Mouse (Mus musculus) embryo, embryonic 11 days (tissue): ENCODE measurements around the gene Rabgap1l.

Experiments
- DNase-seq: peaks from one replicate; pipeline ENCODE4 v3.0.0-alpha.2; 2015

The Rabgap1l gene

DNA sequence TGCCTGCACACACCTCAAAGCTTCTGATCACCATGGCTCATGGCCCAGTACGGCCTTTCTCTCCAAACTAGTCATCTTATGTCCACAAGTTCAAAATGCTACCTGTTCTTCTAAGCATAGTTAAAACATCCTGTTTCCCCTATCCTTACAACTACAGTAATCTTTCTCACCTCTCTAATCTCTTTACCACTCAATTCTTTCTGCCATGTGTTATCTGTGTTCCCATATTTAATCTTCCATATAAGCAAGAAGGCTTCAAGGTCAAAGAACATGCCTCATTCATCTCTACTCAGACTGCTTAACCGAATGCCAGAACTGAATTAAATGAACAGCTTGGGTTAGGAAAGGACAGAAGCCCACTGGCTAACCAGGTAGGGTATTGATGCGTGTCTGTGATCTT is 5.8 kb downstream of the Rabgap1l start:
- DNase-seq: no peak

DNA sequence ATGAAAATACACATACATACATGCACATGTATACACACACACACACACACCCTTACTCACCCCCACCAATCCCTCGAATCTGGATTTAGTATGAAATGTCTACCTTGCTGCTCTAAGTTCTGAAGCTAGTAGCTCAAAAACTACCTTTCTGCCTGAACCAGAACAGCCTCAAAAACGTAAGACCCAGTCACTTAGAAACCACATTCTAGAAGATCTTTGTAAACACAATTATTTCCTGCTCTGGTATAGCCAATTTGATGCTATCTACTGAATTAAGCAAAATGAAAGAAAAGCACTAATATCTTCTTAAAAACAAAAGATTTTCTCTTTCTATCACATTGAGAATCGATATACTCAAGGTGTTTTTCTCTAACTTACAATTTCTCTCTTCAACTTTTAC is 6.4 kb downstream of the Rabgap1l start:
- no peak for DNase-seq

DNA sequence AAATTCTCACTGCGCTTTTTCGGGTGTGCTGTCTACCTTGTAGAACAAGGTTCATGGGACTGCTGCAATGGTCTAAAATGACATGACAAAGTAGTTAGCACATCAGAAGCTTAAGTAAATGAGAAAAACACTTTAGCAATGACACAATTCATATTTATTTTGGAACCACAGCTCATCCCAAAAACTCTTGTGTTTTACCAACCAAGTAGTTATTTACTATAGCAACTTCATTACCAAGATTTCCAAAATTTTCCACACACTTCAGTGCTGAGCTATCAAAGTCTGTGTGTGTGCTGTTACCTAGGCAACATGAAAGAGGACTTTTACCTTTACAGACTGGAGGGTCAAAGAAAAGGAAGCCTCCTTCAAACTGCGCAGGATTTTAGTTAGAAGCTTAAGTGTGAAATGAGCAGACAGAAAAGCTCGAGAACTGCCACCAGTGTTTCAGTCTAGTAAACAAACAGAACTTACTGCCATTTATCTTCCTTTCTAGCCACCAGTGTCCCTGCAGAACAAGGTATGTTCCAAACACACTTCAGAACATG is 7.3 kb downstream of the Rabgap1l start:
- DNase-seq: no peak

DNA sequence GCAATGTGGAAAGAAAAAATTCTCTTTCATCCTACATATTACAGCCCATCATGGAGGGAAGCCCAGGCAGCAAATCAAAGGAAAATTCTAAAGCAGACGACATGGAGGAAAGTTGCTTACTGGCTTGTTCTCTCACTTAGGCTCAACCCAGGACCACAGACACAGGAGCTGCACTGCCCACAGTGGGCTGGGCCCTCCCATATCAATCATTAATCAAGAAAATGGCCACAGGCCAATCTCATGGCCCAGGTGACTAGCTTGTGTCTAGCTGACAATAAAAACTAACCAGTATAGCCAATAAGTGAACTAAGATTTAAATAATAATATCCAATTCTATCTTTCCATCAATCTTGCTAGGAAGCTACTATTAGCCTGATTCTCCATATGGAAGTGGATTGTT is 8.9 kb downstream of the Rabgap1l start:
- DNase-seq: no peak

DNA sequence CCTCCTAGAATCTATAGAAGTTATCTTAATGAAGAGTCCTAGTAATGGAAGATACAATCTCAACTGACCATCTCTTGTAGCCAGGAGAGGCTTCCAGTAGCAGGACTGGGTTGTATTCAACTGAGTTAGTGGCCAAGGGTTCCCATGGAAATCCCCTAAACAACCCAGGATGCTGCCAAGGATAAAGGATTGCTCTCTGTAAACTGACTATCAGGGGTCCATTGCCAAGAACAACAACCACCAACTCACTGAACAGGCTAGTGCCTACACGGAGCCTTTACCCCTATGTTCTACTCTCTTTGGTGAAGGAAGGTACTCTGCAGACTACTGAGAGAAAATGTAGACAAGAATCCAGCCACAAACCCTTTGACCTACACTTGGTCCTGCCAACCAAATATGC is 18.8 kb downstream of the Rabgap1l start:
- DNase-seq: no peak

DNA sequence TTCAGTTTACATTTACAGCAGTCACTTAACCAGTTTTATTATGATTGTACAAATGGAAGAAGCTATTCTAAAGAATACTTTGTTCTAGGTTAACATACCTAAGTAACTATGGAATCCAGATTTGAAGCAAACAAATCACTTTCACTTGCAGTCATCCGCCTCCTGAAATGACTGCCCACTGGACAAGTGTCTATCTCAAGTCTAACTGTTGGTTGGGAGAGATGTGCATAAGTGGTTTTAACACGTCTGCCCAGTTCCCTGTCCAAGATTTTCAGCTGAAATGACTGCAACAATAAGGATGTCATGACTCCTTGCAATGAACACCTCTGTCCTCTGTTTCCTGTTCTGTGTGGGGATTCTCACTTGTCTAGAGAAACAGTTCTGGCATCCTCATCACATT is 27.4 kb downstream of the Rabgap1l start:
- no peak for DNase-seq

DNA sequence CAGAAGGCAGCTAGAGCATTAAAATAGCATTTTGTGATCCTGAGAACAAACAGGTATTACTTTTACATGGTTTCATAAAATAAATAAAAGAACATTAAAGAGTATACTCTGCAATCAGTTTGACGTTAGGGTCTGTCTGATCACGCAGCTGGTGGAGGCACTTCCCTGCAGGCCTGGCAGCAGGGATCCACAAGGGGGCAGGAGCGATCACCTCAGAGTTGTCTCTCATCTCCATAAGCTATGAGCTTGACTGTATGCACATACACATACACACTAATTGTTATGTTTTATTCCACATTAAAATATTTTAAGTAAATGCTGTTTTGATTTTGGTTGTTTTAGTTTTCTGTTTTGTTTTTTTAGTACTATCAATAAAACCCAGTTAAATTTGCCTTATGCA is 34.8 kb downstream of the Rabgap1l start:
- DNase-seq: peak; percentile 52

DNA sequence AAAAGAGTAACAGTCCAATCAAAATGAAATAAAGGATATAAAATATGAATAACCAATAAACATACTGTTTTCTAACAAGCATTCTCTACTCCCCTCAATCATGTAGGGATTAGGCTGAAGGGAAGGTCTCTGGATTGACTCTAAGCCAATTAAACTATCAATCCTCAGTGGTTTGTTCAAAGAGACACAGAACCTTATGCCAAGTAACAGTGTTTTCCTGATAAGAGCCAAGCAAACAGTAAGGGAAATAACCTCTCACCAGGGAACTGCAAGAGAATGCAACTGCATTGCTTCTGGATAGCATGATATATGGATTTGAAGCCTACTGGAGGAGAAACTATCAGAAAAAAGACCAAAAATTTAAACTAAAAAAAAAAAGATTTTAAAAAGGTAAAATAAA is 37.7 kb downstream of the Rabgap1l start:
- DNase-seq: no peak

DNA sequence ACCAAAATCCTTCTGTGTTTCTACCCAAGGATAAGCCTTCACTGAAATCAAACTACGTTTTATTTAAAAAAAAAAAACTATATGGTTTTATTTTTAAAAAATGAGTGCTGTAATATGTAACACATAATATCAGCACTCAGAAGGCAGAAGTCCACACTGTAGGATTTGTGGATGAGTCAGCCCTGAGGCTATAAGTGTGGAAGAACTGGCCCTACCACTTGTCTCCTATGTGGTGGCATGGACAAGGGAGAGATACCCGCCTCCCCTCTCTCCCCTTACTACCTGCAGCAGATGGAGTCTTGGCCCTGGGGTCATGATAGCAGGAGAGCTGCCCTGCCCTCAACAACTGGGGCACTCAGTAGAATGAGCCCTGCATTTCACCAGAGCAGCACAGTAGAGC is 42.4 kb downstream of the Rabgap1l start:
- DNase-seq: no peak

DNA sequence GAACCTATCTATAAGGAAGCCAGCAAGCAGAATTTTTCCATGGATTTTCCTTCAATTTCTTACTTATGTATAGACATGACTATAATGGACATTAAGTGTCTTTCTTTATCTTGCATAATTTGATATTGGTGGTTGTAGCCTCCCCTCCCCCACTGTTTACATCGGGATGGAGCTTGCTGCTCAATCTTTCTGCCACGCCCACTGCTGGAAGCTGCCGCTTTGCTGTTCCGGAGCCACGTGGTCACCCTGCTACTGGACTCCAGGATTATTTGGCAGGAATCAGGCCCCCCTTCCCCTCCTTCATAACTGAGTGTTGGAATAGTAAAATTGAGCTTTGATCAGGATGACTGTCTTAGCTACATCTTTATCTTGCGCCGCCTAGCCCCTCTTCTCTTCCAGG is 46.2 kb downstream of the Rabgap1l start:
- DNase-seq: peak; percentile 19

DNA sequence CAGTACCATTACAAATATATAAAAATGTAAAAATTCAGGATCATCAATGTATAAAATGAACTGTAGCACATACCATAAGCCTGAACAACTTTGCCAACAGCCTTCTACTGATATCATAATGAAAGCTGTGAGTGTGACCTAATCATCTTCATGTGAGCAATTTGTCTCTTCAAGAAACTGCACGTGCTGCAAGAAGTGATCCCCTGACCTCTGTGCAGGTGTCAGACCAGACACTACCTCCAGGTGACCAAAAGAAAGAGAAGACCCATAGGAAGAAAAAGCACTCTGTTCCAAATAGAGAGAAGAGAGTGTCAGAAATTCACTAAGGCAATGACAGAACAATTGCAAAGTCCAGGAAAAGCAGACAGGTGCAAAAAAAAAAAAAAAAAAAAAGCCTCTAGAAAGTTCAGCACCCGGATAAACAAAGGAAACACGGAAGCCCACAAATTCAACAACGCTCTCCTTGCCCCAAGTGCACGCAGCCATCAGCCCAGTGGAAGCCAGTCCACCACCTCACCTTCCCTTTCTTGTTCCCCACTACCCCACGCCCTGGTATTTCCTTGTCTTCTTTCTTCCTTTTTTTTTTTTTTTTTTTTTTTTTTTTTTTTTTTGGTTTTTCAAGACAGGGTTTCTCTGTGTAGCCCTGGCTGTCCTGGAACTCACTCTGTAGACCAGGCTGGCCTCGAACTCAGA is 47.6 kb downstream of the Rabgap1l start:
- DNase-seq: no peak

DNA sequence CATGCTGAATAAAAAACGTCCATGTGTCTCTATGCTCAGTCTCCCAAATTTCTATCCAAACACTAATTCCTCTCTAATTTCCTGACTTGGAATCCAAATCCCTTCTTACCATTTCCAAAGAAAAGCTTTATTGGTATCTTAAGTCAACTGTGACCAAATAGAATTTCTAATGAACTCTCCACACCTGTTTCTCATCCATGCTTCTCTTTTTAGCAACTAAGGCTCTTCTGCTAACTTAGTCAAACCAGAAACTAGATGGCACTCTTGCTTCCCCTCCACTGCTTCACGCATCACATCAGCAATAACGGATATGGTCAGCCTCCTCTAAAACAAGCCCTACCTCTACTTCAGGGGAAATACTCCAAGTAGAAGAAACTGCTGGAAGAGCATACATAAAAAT is 49.0 kb downstream of the Rabgap1l start:
- DNase-seq: no peak

DNA sequence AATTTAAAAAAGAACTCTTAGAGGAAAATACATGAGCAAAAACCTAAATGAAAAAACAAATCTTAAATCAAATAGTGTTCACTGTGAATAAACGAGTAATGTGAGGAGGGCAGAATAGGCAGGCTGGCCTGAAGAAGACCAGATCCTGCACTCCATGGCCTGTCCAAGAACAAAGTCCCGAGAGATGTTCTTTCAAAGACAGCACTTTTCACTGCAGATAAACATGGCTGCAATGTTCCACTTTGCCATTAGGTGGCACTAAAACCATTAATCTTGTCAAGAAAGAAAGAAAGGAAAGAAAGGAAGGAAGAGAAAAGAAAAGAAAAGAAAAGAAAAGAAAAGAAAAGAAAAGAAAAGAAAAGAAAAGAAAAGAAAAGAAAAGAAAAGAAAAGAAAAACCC is 49.8 kb downstream of the Rabgap1l start:
- DNase-seq: peak; percentile 80

DNA sequence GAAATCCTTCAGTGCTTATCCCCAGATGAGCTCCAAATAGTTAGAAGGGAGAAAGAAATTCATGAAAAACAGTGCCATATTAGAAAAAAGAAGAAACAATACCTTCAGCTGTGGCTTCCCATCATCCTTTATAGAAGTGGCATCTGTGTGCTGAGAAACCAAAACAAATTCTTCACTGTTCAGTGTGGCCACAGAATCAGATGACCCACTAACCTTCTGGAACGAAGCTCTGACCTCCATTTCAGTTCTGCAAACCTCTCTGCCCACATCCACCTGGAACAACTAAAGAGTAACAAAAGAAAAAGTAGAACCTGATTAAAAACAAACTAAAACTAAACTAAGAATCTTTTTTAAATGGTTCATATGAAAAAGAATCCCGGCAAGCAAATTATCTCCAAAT is 52.4 kb downstream of the Rabgap1l start:
- no peak for DNase-seq

DNA sequence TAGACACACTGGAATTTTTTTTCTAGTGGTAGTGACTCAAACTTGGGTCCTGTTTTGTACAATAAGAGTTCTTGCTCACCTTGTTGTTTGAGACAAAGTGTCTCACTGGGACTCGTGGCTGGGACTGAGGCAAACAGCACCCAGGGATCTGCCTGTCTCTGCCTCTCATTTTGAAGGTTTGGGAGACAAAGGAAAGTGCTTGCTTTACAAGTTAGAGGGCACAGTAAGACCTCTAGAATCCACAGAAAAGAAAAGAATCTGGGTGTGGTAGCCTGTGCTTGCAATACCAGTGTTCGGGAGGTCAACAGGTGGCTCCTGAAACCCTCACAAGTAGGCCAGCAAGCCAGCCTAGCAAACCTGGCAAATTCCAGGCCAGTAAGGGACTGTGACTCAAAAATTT is 58.3 kb downstream of the Rabgap1l start:
- no peak for DNase-seq

DNA sequence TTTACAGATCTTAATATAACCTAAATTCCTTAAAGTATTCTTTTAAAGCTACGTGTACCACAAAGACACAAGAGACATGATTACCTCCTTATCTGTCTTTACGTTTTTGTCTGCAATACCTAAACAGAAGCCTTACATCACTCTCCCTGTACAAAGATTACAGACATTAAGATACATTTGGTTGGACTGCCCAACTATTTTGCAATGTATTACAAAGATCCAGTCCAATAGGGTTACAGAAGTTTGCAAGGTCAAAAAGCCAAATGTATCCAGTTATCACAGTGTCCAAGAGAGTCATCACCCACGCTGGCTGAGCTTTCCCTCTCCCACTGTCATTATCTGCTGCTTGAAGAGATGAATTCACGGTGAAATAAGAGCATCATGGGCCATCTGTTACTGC is 63.1 kb downstream of the Rabgap1l start:
- DNase-seq: no peak

DNA sequence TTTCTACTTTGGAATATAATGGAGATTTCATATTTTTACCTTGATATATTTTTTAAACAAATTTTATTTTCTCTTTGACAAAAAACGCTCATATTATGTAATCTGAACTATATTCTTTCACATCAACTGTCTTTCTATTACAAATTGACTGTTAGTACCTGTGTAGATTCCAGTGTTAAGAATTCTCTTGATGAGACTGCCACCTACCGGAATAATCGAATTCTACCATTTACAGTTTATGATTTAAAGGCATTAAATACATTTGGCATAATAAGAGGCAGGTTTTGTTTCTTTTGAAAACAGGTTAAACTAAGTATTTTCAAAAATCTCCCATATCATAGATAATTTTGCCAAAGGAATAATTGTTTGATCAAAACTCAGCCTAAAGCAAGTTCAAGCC is 75.3 kb downstream of the Rabgap1l start:
- DNase-seq: peak; percentile 52

DNA sequence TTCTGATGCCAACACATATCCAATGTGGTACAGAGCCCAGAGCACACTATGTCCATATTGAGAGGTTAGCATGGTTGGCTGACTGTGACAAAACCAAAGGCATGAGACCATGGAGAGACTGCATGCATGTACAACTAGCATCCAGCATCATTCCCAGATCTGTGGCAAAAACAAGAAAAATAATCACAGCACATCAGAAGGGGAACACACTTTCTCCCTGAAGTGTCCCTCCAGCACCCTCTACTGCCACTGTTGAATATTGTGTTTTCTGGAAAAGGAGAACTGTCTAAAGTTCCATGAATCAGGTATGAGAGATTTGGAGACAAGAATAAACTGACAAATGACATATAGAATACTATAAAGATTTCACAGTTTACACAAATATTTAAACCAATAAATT is 78.3 kb downstream of the Rabgap1l start:
- peak; percentile 26 for DNase-seq

DNA sequence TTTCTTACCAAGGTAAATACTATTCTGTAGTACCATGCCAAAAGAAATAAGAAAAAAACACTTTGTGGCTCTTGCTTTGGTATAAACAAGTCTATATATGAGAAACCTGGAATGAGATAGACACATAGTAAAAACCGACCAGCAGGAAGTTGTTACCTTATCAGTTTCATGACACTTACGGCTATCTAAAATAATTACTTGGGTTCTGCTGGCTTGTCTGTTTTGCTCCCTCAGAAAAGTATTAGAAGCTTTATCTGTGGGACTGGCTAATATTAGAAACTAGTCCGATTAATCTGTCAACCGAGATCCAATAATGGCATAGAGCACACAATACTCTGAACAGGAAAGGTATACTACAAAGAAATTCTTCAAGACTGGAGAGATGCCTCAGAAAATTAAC is 79.1 kb downstream of the Rabgap1l start:
- DNase-seq: no peak

DNA sequence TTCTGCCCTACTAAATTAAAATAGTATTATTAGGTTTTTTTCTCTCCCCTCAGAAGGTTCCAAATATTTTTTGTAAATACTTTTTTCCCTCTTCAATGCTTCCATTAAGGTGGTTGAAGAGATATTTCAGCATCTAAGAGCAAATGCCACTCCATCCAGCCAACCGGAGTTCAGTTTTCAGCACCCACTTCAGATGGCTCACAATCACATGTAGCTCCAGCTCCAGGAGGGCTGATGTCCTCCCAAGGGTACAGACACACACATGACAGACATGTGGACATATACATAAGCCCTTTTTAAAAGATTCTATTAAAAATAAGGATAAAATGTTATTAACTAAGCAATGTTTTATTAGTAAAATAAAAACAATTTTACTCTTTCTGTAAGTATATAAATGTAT is 79.6 kb downstream of the Rabgap1l start:
- DNase-seq: no peak

DNA sequence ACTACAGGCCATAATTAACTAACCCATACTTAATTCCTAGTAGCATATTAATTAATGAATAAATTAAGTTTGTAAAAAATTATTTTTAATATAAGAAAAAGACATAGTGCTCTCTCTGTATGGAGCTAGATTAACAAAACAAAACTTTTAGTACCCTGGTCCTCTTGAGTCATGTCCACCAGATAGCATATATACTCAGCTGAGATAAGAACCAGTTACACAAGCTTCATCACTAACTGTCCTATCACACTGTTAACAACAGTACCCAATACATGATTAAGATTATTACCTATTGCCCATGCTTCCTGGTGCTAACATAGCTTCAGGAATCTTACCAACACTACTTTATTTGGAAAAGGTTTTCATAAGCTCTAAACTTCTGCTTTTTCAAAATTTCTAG is 82.5 kb downstream of the Rabgap1l start:
- DNase-seq: no peak

DNA sequence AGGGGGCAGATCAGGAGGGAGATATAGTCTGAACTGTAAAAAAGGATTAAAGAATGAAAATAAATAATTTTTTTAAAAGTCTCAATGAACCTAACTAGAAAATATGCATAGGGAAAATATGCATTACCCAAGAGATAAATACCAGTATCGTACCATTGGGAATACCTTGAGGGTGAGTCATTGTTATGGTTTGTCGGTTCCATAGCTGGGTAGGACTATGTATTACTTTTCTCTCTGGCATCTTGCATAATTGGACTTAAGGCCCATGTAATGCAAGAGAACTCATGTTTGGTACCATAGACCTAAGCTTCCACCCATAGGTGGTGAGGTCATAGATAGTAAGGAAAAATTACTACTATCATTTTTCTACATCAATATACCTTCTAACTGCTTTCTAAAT is 88.4 kb downstream of the Rabgap1l start:
- no peak for DNase-seq

DNA sequence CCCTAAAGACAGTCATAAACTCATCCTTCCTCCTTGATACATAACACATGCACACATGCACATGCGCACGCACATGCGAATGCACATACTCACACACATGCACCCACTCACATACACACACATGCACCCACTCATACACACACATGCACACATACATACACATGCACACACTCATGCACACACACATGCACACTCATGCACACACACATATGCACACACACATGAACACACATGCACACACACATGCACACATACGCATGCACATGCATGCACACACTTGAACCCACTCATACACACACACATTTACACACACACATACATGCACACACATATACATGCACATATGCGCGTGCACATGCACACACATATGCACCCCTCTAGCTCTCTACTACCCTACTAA is 89.2 kb downstream of the Rabgap1l start:
- no peak for DNase-seq

DNA sequence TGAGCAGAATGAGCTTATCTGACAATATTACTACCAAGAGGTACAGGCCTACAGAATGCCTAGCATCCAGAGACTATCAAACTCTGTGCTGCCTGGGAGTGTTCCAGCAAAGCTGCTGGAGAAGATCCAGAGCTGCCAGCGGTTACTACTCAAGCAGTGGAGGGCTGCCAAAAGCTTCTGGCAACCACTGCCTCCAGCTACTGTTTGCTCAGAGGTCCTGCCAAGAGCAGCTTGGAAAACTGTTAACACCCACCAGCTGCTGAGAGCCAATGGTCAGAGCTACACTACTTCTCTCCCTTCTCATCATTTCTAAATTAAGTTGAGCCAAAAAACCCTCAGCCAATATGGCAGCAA is 99.9 kb downstream of the Rabgap1l start:
- DNase-seq: no peak
